Mouse (Mus musculus) liver, embryonic 14.5 days (tissue): ENCODE measurements around the gene Rgs7bp.

Source experiments
- CTCF ChIP-seq: IDR thresholded peaks from 2 replicates; pipeline ENCODE4 v1.5.1; 2016; ENCODE audit warnings: antibody characterized with exemption, low read depth, control low read depth
- EP300 ChIP-seq: IDR thresholded peaks from 2 replicates; pipeline ENCODE4 v1.6.1; 2016; ENCODE audit warnings: antibody characterized with exemption, low read depth

- TF ChIP-seq CTCF (no peak), EP300 (no peak)
Measured at GRCm38 (mm10) chr13:105031882-105032281, 22.8 kb downstream of the Rgs7bp start.
